Mouse (Mus musculus) kidney, embryonic 14.5 days (tissue): ENCODE results near the gene Ptpn11. TPM values are rescaled to one million over a fixed set of nuclear protein-coding genes. Genes with fewer than 3 reads are reported as not detected.

ENCODE experiments used
- ATAC-seq: fragments of 200-750 bp; cut with Nextera tagmentation; 2 replicates; pipeline ENCODE4 v1.8.0; 2017; ENCODE audit warnings: moderate number of reproducible peaks, mild to moderate bottlenecking, moderate TSS enrichment, moderate library complexity; ENCODE audit not compliant: low FRiP score, low TSS enrichment
- H3K27ac ChIP-seq: fragments of 300-500 bp; sonication (generic); 2 replicates; pipeline ENCODE4 v1.5.1; 2014; ENCODE audit warnings: low read depth, mild to moderate bottlenecking, low read length, moderate library complexity, mixed read lengths
- H3K27me3 ChIP-seq: fragments of 300-500 bp; sonication (generic); 2 replicates; pipeline ENCODE4 v1.6.1; 2014; ENCODE audit warnings: mild to moderate bottlenecking, low read length; ENCODE audit not compliant: control insufficient read depth, insufficient read depth
- H3K36me3 ChIP-seq: fragments of 300-500 bp; sonication (generic); 2 replicates; pipeline ENCODE4 v1.6.1; 2014; ENCODE audit warnings: low read length, mixed read lengths; ENCODE audit not compliant: control insufficient read depth, insufficient read depth
- H3K4me1 ChIP-seq: fragments of 300-500 bp; sonication (generic); 2 replicates; pipeline ENCODE4 v1.6.1; 2014; ENCODE audit warnings: low read length, mixed read lengths; ENCODE audit not compliant: control insufficient read depth, insufficient read depth
- H3K4me2 ChIP-seq: fragments of 300-500 bp; sonication (generic); replicated peaks from 2 replicates; pipeline ENCODE4 v1.6.1; 2014; ENCODE audit warnings: low read depth, mild to moderate bottlenecking, low read length
- H3K4me3 ChIP-seq: fragments of 300-500 bp; sonication (generic); 2 replicates; pipeline ENCODE4 v1.5.1; 2014; ENCODE audit warnings: mild to moderate bottlenecking, low read length
- H3K9ac ChIP-seq: fragments of 300-500 bp; sonication (generic); 2 replicates; pipeline ENCODE4 v1.6.1; 2014; ENCODE audit warnings: low read depth, mild to moderate bottlenecking, low read length, moderate library complexity
- H3K9me3 ChIP-seq: fragments of 300-500 bp; sonication (generic); 2 replicates; pipeline ENCODE4 v1.6.1; 2016; ENCODE audit warnings: low read length; ENCODE audit not compliant: control insufficient read depth
- WGBS: fragments of 180-500 bp; shearing (Covaris S2); extraction: QIAGEN DNeasy Blood & Tissue Kit; methylation state at CpG from one replicate; pipeline ENCODE4 v1.1.7; 2014; 5-methylcytosine and 5-hydroxymethylcytosine counted together
- polyA plus RNA-seq: library from polyadenylated mRNA; unstranded; fragments of >200 nt; fragmentation: Nextera tagmentation; extraction: Ambion mirVana; gene quantifications from 2 replicates; pipeline ENCODE4 v1.2.1, GENCODE M21; 2014

The Ptpn11 gene
- polyA plus RNA-seq, 1 experiment from 2014 or later, result 26.5 TPM

DNA sequence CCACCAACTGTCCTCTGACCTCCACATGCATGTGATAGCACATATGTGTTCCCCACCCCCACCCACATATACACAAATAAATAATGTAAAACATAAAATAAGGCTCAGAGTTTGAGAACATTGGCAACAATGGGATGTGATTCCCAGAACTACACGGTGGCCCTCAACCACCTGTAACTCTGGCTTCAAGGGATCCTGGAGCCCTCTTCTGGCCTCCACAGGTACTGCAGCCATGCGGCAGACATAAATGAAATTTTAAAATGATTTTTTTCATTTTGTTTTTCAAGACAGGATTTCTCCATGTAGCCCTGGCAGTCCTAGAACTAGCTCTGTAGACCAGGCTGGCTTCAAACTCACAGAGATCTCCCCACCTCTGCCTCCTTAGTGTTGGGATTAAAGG lies 65.1 kb downstream of the Ptpn11 start:
- Histone ChIP-seq H3K4me3 (no peak overlapping the region), H3K27me3 (no peaks in the 10 kb centered on the region), H3K27ac (no peak overlapping the region), H3K9me3 (no peaks in the 10 kb centered on the region), H3K9ac (no peak overlapping the region), H3K4me1 (no peaks in the 10 kb centered on the region), H3K4me2 (no peak overlapping the region), H3K36me3 (peaks cover 4% of the 10 kb centered on the region; the same call in 1 of the 2 replicates)
- no peak for ATAC-seq
- WGBS, result 77% methylated on average over 2 of the region's 2 CpGs

DNA sequence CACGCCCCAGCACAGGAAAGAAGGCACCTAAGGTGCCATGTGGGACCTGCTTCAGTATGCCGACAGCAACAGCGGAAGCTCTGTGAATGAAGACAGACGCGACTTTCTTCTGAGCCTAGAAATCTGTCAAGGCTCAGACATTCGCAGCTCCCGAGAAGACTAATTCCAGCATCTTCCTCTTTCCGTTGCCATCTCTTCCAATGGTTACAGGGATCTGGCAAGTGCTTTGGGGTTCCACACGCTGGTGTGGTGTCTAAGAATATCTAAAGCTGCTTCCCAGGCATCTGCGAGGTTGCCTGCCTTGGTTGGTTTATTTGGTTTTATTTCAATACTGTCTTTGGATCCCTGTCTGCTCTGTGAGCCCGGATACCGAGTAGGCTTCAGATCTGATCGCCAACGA lies 65.6 kb downstream of the Ptpn11 start:
- Histone ChIP-seq H3K9ac (no peak overlapping the region), H3K4me1 (no peaks in the 10 kb centered on the region), H3K27ac (no peak overlapping the region), H3K9me3 (no peaks in the 10 kb centered on the region), H3K36me3 (peaks cover 4% of the 10 kb centered on the region; the same call in 1 of the 2 replicates), H3K27me3 (no peaks in the 10 kb centered on the region), H3K4me2 (no peak overlapping the region), H3K4me3 (no peak overlapping the region)
- no peak for ATAC-seq
- 90% methylated on average over 14 of the region's 14 CpGs for WGBS

DNA sequence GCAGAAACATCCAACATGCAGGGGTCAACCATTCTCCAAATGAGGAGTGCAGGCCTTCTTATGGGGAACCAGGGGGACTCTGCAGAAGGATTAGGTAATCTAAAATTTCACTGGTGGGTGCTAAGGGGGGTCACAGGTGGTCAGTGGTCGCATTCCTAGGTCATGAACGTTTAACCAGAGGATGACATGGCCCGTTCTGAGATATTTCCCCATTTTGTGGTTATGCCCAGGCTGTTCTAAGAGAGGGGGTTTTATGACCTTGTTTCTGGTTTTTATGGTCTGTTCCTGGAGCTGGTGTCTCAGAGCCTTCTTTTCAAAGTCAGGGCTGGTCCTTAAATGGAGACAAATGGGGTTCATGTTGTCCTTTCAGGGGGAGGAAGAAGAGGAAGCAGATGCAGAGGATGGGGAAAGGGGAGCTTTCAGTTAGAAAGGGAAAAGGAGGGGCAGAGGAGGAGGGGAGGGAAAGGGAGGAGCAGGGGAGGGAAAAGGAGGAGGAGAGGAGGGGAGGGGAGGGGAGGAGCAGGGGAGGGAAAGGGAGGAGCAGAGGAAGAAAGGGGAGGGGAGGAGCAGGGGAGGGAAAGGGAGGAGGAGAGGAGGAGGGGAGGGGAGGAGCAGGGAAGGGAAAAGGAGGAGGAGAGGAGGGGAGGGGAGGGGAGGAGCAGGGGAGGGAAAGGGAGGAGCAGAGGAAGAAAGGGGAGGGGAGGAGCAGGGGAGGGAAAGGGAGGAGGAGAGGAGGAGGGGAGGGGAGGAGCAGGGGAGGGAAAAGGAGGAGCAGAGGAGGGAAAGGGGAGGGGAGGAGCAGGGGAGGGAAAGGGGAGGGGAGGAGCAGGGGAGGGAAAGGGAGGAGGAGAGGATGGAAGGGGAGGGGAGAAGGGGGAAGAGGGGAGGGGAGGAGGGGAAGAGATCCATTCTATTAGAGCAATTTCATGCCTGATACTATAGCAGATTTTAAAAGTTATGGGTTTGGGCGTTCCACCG lies 66.7 kb downstream of the Ptpn11 start:
- Histone ChIP-seq H3K9me3 (no peaks in the 10 kb centered on the region), H3K27ac (no peak overlapping the region), H3K9ac (no peak overlapping the region), H3K36me3 (no peaks in the 10 kb centered on the region), H3K4me3 (no peak overlapping the region), H3K4me2 (no peak overlapping the region), H3K27me3 (no peaks in the 10 kb centered on the region), H3K4me1 (no peaks in the 10 kb centered on the region)
- 45% methylated on average over 5 of the region's 5 CpGs for WGBS
- ATAC-seq, result no peak

DNA sequence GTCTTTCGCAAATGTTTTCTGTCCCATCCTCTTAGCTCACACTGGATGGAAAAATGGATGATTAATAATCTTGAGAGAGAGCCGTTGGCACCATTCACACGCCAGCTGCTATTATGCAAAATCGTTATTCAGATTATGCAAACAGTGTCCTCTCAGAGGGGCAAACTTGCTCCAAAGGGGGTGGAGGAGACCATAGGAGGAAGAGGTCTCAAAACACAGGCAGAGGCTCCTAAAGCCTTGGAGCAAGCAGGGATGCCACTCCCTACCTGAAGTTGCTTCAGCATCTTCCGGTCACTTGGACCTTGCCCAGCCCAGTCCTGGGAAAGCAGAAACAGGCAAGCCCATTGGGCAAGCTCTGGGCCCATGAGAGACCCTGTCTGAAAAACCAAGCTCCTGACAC lies 67.8 kb downstream of the Ptpn11 start:
- no peaks in the 10 kb centered on the region for H3K36me3 ChIP-seq
- no peak for ATAC-seq
- H3K4me1 ChIP-seq, result no peaks in the 10 kb centered on the region
- no peak overlapping the region for H3K9ac ChIP-seq
- no peaks in the 10 kb centered on the region for H3K9me3 ChIP-seq
- no peak overlapping the region for H3K27ac ChIP-seq
- H3K4me3 ChIP-seq, result no peak overlapping the region
- 84% methylated on average over 5 of the region's 5 CpGs for WGBS
- no peaks in the 10 kb centered on the region for H3K27me3 ChIP-seq
- H3K4me2 ChIP-seq, result no peak overlapping the region

DNA sequence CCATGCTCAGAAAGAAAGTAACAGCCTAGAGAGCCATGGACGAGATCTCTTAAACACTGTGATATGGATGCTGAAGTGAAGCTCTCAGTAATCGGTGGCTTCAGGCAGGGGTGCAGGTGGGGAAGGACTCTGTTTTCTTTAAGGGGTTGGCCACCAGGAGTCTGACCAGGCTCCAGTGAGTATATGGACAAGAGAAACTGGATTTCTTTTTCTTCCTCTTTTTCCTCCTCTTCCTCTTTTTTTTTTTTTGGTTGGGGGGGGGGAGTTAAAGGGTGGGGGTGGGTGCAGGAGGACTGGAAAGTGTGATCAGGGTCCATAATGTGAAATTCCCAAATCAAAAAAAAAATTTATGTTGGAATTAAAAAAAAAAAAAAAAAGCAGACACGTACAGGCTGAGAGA lies 68.6 kb downstream of the Ptpn11 start:
- whole genome bisulfite sequencing, result 74% methylated on average over 3 of the region's 3 CpGs
- H3K36me3 ChIP-seq, result no peaks in the 10 kb centered on the region
- H3K27ac ChIP-seq, result no peak overlapping the region
- no peak overlapping the region for H3K9ac ChIP-seq
- H3K4me1 ChIP-seq, result no peaks in the 10 kb centered on the region
- H3K27me3 ChIP-seq, result no peaks in the 10 kb centered on the region
- H3K4me2 ChIP-seq, result no peak overlapping the region
- ATAC-seq, result no peak
- H3K9me3 ChIP-seq, result no peaks in the 10 kb centered on the region
- H3K4me3 ChIP-seq, result no peak overlapping the region

DNA sequence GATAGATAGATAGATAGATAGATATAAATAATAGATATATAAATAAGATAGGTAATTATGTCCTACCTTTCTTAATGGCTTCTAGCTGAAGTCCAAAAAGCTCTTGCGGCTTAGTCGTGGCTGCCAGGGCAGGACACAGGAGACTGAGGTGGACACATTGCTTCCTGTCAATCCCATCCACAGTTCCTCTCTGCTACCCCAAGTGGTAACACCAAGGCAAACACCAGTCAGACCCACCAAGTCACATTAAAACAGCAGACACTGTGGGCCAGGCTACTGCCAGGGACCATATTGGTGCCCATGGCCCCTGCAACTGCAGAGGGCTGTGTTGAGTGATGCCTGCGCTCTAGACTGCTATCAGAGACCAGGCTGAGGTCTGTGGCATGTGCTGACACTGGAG lies 69.2 kb downstream of the Ptpn11 start:
- Histone ChIP-seq H3K4me3 (no peak overlapping the region), H3K9ac (no peak overlapping the region), H3K27me3 (no peaks in the 10 kb centered on the region), H3K9me3 (no peaks in the 10 kb centered on the region), H3K4me2 (no peak overlapping the region), H3K27ac (no peak overlapping the region), H3K36me3 (no peaks in the 10 kb centered on the region), H3K4me1 (no peaks in the 10 kb centered on the region)
- WGBS, result 86% methylated on average over 3 of the region's 3 CpGs
- no peak for ATAC-seq

DNA sequence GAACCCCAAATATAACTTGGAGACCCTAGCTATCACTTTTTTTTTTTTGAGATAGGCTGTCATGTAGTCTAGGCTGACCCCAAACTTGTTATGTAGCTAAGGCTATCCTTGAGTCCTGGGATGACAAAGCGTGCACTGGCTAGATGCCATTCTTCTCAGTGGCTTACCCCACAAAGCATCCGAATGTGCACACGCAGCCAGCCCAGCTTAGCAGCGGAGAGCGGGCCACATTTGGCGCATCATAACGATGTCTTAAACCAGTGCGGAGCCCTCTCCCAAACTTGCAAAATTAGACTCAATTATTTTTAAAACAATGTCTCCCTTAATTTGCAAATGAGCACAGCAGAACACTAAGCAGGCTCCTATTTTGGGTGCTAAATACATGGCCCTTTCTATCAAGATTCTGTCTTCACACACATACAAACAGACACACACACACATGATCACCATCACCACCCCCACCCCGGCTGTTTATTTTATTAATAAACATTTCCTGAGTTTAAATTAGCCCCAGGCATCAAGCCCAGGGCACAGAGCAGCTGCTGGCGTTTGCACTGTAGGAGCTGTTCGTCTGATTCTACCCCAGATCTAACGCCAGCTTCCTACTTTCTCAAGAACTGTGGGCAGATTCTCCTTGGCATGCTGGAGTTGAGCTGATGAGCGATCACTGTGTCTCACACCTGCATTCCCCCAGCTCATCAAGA lies 71.7 kb downstream of the Ptpn11 start:
- no peak for ATAC-seq
- Histone ChIP-seq H3K36me3 (no peaks in the 10 kb centered on the region), H3K4me2 (no peak overlapping the region), H3K4me1 (no peaks in the 10 kb centered on the region), H3K9ac (no peak overlapping the region), H3K27me3 (no peaks in the 10 kb centered on the region), H3K4me3 (no peak overlapping the region), H3K27ac (no peak overlapping the region), H3K9me3 (no peaks in the 10 kb centered on the region)
- WGBS, result 85% methylated on average over 13 of the region's 13 CpGs

DNA sequence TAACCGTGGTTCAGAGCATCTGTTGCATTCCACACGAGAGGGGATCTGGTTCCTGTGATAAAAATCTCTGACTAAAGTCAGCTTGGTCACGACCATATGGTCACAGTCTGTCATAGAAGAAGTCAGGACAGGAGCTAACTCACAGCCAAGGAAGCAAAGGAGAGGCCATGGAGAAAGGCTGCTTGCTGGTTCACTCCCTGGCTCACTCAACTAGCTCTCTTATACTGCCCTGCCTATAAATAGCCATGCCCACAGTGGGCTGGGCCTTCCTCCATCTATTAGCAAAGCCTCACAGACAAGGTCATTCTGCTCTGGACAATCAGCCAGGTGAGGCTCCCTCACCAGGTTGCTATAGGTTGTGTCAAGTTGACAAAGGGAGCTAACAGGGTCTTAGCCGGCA lies 72.9 kb downstream of the Ptpn11 start:
- H3K27me3 ChIP-seq, result no peaks in the 10 kb centered on the region
- H3K36me3 ChIP-seq, result no peaks in the 10 kb centered on the region
- H3K9ac ChIP-seq, result no peak overlapping the region
- no peak overlapping the region for H3K4me2 ChIP-seq
- H3K9me3 ChIP-seq, result no peaks in the 10 kb centered on the region
- no peak; the same call in 1 of the 2 replicates for ATAC-seq
- no peaks in the 10 kb centered on the region for H3K4me1 ChIP-seq
- 24% methylated on average over 4 of the region's 4 CpGs for WGBS
- H3K4me3 ChIP-seq, result no peak overlapping the region
- no peak overlapping the region for H3K27ac ChIP-seq

DNA sequence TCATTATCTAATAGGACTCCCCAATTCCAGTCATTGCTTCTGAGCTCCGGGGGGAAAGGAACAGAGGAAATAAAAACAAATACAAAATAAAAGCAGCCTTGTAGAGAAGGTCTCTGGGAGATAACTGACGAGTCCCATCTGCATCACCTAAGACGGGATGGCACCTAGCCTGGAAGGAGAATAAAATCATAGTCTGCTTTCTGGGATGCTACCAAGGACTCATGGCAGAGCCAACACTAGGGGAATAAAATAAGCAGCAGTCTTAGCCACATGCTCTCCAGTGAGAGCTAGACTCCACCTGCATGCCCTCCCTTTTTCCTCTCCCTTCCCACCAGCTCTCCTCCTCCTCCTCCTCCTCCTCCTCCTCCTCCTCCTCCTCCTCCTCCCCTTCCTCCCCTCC lies 74.3 kb downstream of the Ptpn11 start:
- no peak for ATAC-seq
- no peak overlapping the region for H3K27ac ChIP-seq
- H3K9me3 ChIP-seq, result no peaks in the 10 kb centered on the region
- no peaks in the 10 kb centered on the region for H3K27me3 ChIP-seq
- 63% methylated on average over 3 of the region's 3 CpGs for WGBS
- no peaks in the 10 kb centered on the region for H3K4me1 ChIP-seq
- H3K9ac ChIP-seq, result no peak overlapping the region
- H3K36me3 ChIP-seq, result no peaks in the 10 kb centered on the region
- H3K4me3 ChIP-seq, result no peak overlapping the region
- H3K4me2 ChIP-seq, result no peak overlapping the region
